Mouse (Mus musculus) G1E (cell line): ENCODE measurements at regions not wholly inside any gene's neighbourhood (a gene's known extent, or its start where the extent isn't known, plus 50 kb on each side); places are given as distances from the start of the nearest gene placed in this dataset.

ENCODE experiments used
- CTCF ChIP-seq: IDR thresholded peaks from 2 replicates; pipeline ENCODE4 v1.5.1; 2012; ENCODE audit warnings: low read depth, low read length, inconsistent platforms, mixed read lengths
- TAL1 ChIP-seq: conservative IDR thresholded peaks from 2 replicates; pipeline ENCODE4 v1.6.1; 2012; ENCODE audit warnings: low read depth, low read length, inconsistent platforms, mixed read lengths

GRCm38 (mm10) chr5:101239298-101240118, 394.0 kb downstream of the Gpat3 start:
- no peak for TF ChIP-seq CTCF
- no peak for TF ChIP-seq TAL1
